Mouse (Mus musculus): Measurements from ENCODE around the gene Napsa. TPM values are rescaled to one million over a fixed set of nuclear protein-coding genes. Genes with fewer than 3 reads are reported as not detected.
A peak's percentile ranks its signal among the peaks of the same experiment; 100 is the strongest.

Napsa gene
- polyA plus RNA-seq, 1 experiment from 2014 or later: 2.1 TPM

DNA sequence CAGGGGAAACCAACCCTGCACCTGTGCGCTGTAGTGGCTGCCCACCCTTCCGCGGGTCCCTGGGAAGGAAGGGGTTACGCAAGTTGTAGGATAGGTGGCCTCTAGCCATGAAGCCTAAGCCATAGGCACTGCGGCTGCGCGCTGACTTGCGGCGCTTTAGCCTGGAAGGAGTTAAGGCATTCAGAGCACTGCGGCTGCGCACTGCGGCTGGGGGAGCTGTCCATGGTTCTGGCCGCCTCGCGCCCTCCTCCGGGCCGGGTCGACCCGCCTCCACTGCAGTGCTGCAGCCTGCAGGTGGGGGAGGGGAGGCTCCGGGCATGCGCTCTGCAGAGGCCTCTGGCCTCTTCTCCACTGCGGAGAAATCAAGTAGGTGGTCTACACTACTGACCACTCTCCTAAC is 21.6 kb downstream of the Napsa start:
- peak overlapping the region; percentile 30; the same call in 1 of the 2 replicates for H3K4me2 ChIP-seq
- peaks cover 53% of the 10 kb centered on the region for H3K27me3 ChIP-seq (replicated peaks; ENCODE audit: control insufficient read depth, insufficient read depth, low read length)
- H3K4me1 ChIP-seq (replicated peaks; ENCODE audit: control insufficient read depth, insufficient read depth, low read length): peaks cover 3% of the 10 kb centered on the region; the same call in 1 of the 2 replicates
- no peak overlapping the region for H3K27ac ChIP-seq (ENCODE audit: low read depth, low read length)
- no peaks in the 10 kb centered on the region for H3K9me3 ChIP-seq (ENCODE audit: control insufficient read depth, low read length)
- no peak overlapping the region for H3K4me3 ChIP-seq (ENCODE audit: low read depth, low read length)
- 1% methylated on average over 22 of the region's 22 CpGs for WGBS
- DNase-seq (ENCODE audit: low spot score) (peak; percentile 87), ATAC-seq (replicated peaks; ENCODE audit: low FRiP score) (peak; percentile 42)
- H3K9ac ChIP-seq (ENCODE audit: low read depth, low read length): no peak overlapping the region
- no peaks in the 10 kb centered on the region for H3K36me3 ChIP-seq (ENCODE audit: control insufficient read depth, insufficient read depth, low read length)

DNA sequence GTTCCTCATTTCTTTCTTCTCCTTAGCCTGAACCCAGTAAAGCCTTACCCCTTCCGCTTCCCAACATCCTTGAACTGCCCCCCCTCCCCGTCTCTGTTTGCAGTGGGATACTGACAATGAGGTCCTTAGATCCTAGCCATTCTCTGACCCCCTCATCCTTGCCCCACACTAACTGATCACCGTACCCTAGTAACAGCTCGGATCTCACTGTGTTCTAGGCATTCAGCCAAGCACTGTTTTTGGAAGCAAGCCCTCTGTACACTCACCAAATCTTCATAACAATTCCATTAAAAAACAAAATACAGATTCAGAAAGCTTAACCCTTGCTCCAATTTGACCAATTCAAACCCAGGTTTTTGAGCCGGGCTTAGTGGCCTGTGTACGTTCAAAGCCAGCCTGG is 22.1 kb downstream of the Napsa start:
- Histone ChIP-seq H3K27ac (ENCODE audit: low read depth, low read length) (no peak overlapping the region), H3K27me3 (replicated peaks; ENCODE audit: control insufficient read depth, insufficient read depth, low read length) (peaks cover 48% of the 10 kb centered on the region), H3K36me3 (ENCODE audit: control insufficient read depth, insufficient read depth, low read length) (no peaks in the 10 kb centered on the region), H3K4me1 (replicated peaks; ENCODE audit: control insufficient read depth, insufficient read depth, low read length) (no peaks in the 10 kb centered on the region; the same call in 1 of the 2 replicates), H3K9ac (ENCODE audit: low read depth, low read length) (no peak overlapping the region), H3K9me3 (ENCODE audit: control insufficient read depth, low read length) (no peaks in the 10 kb centered on the region), H3K4me2 (no peak overlapping the region), H3K4me3 (ENCODE audit: low read depth, low read length) (no peak overlapping the region)
- DNase-seq (ENCODE audit: low spot score) (no peak), ATAC-seq (replicated peaks; ENCODE audit: low FRiP score) (no peak)
- 65% methylated on average over 6 of the region's 6 CpGs for WGBS

DNA sequence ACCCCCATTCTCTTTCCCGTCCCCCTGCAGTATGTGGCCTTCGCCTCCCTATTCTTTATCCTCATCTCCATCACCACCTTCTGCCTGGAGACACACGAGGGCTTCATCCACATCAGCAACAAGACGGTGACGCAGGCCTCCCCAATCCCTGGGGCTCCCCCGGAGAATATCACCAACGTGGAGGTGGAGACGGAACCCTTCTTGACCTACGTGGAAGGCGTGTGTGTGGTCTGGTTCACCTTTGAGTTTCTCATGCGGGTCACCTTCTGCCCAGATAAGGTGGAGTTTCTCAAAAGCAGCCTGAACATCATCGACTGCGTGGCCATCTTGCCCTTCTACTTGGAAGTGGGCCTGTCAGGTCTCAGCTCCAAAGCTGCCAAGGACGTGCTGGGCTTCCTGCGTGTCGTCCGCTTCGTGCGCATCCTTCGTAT is 23.0 kb downstream of the Napsa start:
- no peak overlapping the region for H3K9ac ChIP-seq (ENCODE audit: low read depth, low read length)
- DNase-seq (ENCODE audit: low spot score): no peak
- WGBS: 90% methylated on average over 20 of the region's 20 CpGs
- no peaks in the 10 kb centered on the region for H3K4me1 ChIP-seq (replicated peaks; ENCODE audit: control insufficient read depth, insufficient read depth, low read length)
- no peak overlapping the region for H3K4me3 ChIP-seq (ENCODE audit: low read depth, low read length)
- no peaks in the 10 kb centered on the region for H3K36me3 ChIP-seq (ENCODE audit: control insufficient read depth, insufficient read depth, low read length)
- no peaks in the 10 kb centered on the region for H3K9me3 ChIP-seq (ENCODE audit: control insufficient read depth, low read length)
- H3K27me3 ChIP-seq (replicated peaks; ENCODE audit: control insufficient read depth, insufficient read depth, low read length): peaks cover 39% of the 10 kb centered on the region
- ATAC-seq (replicated peaks; ENCODE audit: low FRiP score): no peak
- H3K4me2 ChIP-seq: no peak overlapping the region
- H3K27ac ChIP-seq (ENCODE audit: low read depth, low read length): no peak overlapping the region

DNA sequence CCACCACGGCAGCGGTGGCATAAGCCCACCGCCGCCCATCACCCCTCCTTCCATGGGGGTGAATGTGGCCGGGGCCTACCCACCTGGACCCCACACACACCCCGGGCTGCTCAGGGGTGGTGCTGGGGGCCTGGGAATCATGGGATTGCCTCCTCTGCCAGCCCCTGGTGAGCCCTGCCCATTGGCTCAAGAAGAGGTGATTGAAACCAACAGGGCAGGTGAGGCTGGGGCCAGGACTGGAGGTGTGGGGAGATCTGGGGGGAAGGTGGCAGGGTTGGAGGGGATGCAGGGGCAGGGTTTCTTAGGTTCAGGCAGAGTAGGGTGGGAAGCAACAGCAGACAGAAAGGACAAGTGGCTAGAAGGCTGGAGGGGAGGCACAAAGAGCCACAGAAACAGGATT is 23.9 kb downstream of the Napsa start:
- no peak overlapping the region for H3K4me2 ChIP-seq
- DNase-seq (ENCODE audit: low spot score): no peak
- H3K27ac ChIP-seq (ENCODE audit: low read depth, low read length): no peak overlapping the region
- ATAC-seq (replicated peaks; ENCODE audit: low FRiP score): no peak
- no peaks in the 10 kb centered on the region for H3K4me1 ChIP-seq (replicated peaks; ENCODE audit: control insufficient read depth, insufficient read depth, low read length)
- no peaks in the 10 kb centered on the region for H3K36me3 ChIP-seq (ENCODE audit: control insufficient read depth, insufficient read depth, low read length)
- no peak overlapping the region for H3K9ac ChIP-seq (ENCODE audit: low read depth, low read length)
- 75% methylated on average over 6 of the region's 6 CpGs for WGBS
- H3K9me3 ChIP-seq (ENCODE audit: control insufficient read depth, low read length): no peaks in the 10 kb centered on the region
- no peak overlapping the region for H3K4me3 ChIP-seq (ENCODE audit: low read depth, low read length)
- peaks cover 37% of the 10 kb centered on the region for H3K27me3 ChIP-seq (replicated peaks; ENCODE audit: control insufficient read depth, insufficient read depth, low read length)

DNA sequence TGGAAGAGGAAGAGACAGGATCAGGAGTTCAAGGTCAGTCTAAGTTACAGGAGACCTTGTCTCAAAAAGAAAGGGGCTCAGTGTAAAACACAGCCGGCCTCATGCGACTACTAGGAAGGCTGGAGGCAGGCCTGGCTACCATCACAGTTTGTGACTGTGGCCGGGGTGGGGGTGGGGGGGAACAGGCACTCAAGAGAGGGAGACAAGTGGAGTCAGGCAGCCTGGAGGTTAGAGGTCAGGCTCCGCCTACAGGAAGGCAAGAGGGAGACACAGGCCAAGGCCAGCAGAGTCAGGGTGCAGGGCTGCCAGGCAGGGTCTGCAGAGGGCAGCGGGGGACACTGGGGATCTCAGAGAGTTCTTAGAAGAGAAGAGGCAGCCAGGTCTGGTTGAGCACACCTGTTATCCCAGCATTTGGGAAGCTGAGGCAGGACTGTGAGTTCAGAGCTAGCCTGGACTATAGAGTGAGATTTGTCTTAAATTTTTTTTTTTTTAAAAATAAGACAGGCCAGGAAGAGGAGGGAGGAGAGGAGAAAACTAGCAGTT is 24.9 kb downstream of the Napsa start:
- DNase-seq (ENCODE audit: low spot score): no peak
- no peaks in the 10 kb centered on the region for H3K36me3 ChIP-seq (ENCODE audit: control insufficient read depth, insufficient read depth, low read length)
- H3K4me1 ChIP-seq (replicated peaks; ENCODE audit: control insufficient read depth, insufficient read depth, low read length): no peaks in the 10 kb centered on the region
- no peak overlapping the region for H3K9ac ChIP-seq (ENCODE audit: low read depth, low read length)
- no peak overlapping the region for H3K4me3 ChIP-seq (ENCODE audit: low read depth, low read length)
- H3K27ac ChIP-seq (ENCODE audit: low read depth, low read length): no peak overlapping the region
- no peak overlapping the region for H3K4me2 ChIP-seq
- ATAC-seq (replicated peaks; ENCODE audit: low FRiP score): no peak
- no peaks in the 10 kb centered on the region for H3K9me3 ChIP-seq (ENCODE audit: control insufficient read depth, low read length)
- 46% methylated on average over 5 of the region's 5 CpGs for WGBS
- H3K27me3 ChIP-seq (replicated peaks; ENCODE audit: control insufficient read depth, insufficient read depth, low read length): peaks cover 37% of the 10 kb centered on the region

DNA sequence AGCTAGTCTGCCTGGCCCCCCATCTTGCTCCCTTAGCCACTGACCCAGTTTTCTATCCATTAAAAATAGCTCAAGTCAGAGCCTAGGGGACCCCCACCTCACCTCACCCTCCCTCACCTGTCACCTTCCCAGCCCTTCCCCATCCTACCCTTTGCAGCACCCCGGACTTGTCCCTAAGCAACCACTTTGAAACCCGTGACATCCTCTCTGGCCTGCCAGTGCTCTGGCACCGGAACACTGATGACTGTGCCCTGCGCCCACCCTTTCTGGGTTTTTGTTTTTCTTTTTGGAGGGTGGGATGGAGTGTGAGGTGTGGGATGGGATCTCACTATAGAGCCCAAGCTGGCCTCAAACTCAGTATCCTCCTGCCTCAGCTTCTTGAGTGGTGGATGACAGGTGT is 25.5 kb downstream of the Napsa start:
- H3K9ac ChIP-seq (ENCODE audit: low read depth, low read length): no peak overlapping the region

DNA sequence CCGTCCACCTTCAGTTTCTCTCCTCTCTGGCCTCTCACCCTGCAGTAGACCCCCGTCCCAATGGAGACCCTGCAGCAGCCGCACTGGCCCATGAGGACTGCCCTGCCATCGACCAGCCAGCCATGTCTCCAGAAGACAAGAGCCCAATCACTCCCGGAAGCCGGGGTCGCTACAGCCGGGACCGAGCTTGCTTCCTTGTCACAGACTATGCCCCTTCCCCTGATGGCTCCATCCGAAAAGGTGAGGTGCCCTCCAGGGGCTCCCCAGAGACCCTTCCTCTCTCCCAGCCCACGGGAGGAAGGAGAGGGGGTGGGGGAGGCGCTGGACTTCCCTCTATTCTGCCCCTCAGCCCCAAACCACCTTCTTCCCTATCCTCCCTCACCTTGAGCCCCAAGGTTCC is 26.2 kb downstream of the Napsa start:
- H3K36me3 ChIP-seq (ENCODE audit: control insufficient read depth, insufficient read depth, low read length): no peaks in the 10 kb centered on the region
- H3K27me3 ChIP-seq (replicated peaks; ENCODE audit: control insufficient read depth, insufficient read depth, low read length): peaks cover 37% of the 10 kb centered on the region
- DNase-seq (ENCODE audit: low spot score) (no peak), ATAC-seq (replicated peaks; ENCODE audit: low FRiP score) (no peak)
- 69% methylated on average over 11 of the region's 12 CpGs for WGBS
- no peak overlapping the region for H3K4me2 ChIP-seq
- H3K4me1 ChIP-seq (replicated peaks; ENCODE audit: control insufficient read depth, insufficient read depth, low read length): no peaks in the 10 kb centered on the region
- H3K27ac ChIP-seq (ENCODE audit: low read depth, low read length): no peak overlapping the region
- H3K4me3 ChIP-seq (ENCODE audit: low read depth, low read length): no peak overlapping the region
- H3K9me3 ChIP-seq (ENCODE audit: control insufficient read depth, low read length): no peaks in the 10 kb centered on the region
- H3K9ac ChIP-seq (ENCODE audit: low read depth, low read length): no peak overlapping the region

More for the DNA sequence above, 25.5 kb downstream of the Napsa start:
- Histone ChIP-seq H3K9me3 (ENCODE audit: control insufficient read depth, low read length) (no peaks in the 10 kb centered on the region), H3K27me3 (replicated peaks; ENCODE audit: control insufficient read depth, insufficient read depth, low read length) (peaks cover 37% of the 10 kb centered on the region), H3K36me3 (ENCODE audit: control insufficient read depth, insufficient read depth, low read length) (no peaks in the 10 kb centered on the region), H3K4me2 (no peak overlapping the region), H3K4me3 (ENCODE audit: low read depth, low read length) (no peak overlapping the region), H3K4me1 (replicated peaks; ENCODE audit: control insufficient read depth, insufficient read depth, low read length) (no peaks in the 10 kb centered on the region), H3K27ac (ENCODE audit: low read depth, low read length) (no peak overlapping the region)
- ATAC-seq (replicated peaks; ENCODE audit: low FRiP score) (no peak), DNase-seq (ENCODE audit: low spot score) (no peak)
- WGBS: 81% methylated on average over 4 of the region's 4 CpGs

DNA sequence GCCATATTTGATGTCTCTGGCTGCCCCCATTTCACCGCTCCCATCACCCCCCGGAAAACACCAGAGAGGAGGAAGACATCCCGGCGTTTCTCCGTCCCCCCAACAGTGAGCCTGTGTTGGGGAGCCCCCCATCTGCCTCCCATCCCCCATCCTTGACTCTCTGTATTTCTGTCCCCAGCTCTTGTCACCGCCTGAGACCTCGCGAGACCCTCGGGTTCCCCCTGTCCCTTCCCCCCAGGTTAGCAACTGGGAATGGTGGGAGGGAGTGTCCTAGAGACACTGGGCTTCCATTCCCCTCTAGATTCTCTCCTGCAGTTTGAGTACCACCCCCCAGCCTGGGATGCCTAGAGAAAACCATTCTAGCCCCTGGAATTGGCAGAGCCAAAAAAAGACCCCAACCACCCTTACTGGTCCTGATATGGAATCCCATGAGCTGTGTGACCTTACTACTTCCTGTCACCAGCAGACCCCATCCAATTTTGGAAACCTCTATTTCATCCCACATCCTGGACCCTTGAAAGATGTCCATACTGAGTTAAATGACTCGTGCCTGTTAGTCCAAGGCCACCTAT is 28.6 kb downstream of the Napsa start:
- peaks cover 53% of the 10 kb centered on the region for H3K27me3 ChIP-seq (replicated peaks; ENCODE audit: control insufficient read depth, insufficient read depth, low read length)
- no peaks in the 10 kb centered on the region for H3K36me3 ChIP-seq (ENCODE audit: control insufficient read depth, insufficient read depth, low read length)
- H3K4me2 ChIP-seq: no peak overlapping the region
- H3K27ac ChIP-seq (ENCODE audit: low read depth, low read length): no peak overlapping the region
- no peaks in the 10 kb centered on the region for H3K9me3 ChIP-seq (ENCODE audit: control insufficient read depth, low read length)
- WGBS: 76% methylated on average over 10 of the region's 10 CpGs
- ATAC-seq (replicated peaks; ENCODE audit: low FRiP score) (no peak), DNase-seq (ENCODE audit: low spot score) (no peak)
- H3K9ac ChIP-seq (ENCODE audit: low read depth, low read length): no peak overlapping the region
- no peak overlapping the region for H3K4me3 ChIP-seq (ENCODE audit: low read depth, low read length)
- no peaks in the 10 kb centered on the region; the same call in 1 of the 2 replicates for H3K4me1 ChIP-seq (replicated peaks; ENCODE audit: control insufficient read depth, insufficient read depth, low read length)

DNA sequence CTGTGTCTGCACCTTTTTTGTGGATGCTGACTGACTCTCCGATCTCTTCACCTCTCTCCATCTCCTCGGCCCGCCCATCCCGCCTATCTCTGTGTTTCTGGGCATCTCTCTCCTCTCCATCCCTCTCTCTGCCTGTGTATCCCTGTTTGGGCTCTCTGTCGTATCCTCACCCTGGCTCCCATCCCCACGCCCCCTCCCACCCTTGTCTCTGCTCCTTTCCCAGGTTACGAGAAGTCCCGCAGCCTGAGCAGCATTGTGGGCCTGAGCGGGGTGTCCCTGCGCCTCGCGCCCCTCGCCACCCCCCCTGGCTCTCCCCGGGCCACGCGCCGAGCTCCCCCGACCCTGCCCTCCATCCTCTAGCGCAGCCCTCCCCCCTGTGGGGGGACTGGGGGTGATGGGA is 29.5 kb downstream of the Napsa start:
- Histone ChIP-seq H3K4me1 (replicated peaks; ENCODE audit: control insufficient read depth, insufficient read depth, low read length) (no peaks in the 10 kb centered on the region; the same call in 1 of the 2 replicates), H3K9ac (ENCODE audit: low read depth, low read length) (no peak overlapping the region), H3K36me3 (ENCODE audit: control insufficient read depth, insufficient read depth, low read length) (no peaks in the 10 kb centered on the region), H3K27ac (ENCODE audit: low read depth, low read length) (no peak overlapping the region), H3K4me2 (no peak overlapping the region), H3K4me3 (ENCODE audit: low read depth, low read length) (no peak overlapping the region), H3K9me3 (ENCODE audit: control insufficient read depth, low read length) (no peaks in the 10 kb centered on the region), H3K27me3 (replicated peaks; ENCODE audit: control insufficient read depth, insufficient read depth, low read length) (peaks cover 62% of the 10 kb centered on the region)
- 16% methylated on average over 19 of the region's 19 CpGs for WGBS
- no peak for DNase-seq (ENCODE audit: low spot score)
- no peak for ATAC-seq (replicated peaks; ENCODE audit: low FRiP score)
